Mouse (Mus musculus) liver, adult (tissue): ENCODE measurements at regions not wholly inside any gene's neighbourhood (a gene's known extent, or its start where the extent isn't known, plus 50 kb on each side); places are given as distances from the start of the nearest gene placed in this dataset.
A peak's percentile ranks its signal among the peaks of the same experiment; 100 is the strongest.

Experiments
- GATA4 ChIP-seq: IDR thresholded peaks from 2 replicates; pipeline ENCODE4 v1.6.1; 2014; ENCODE audit warnings: mild to moderate bottlenecking, low read length; ENCODE audit not compliant: insufficient replicate concordance

DNA sequence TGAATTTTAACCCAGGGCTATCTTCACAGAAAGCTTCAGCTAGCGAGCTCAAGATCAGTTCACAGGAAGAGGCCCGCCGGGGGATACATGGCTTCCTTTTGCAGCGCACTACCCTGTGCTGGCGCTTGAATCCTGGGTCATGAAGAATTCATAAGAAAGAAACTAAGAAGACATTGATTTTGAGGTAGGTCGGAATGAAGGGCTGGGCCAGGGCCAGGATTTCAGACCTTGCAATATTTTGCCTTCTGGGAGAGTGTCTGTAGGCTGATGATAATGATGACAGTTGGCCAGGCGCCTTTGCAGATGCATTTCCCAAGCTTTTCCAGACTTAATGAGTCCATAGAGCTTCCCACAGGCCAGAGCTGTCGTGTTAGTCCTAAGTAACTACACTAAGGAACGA is 97.2 kb upstream of the Lifr start:
- no peak for TF ChIP-seq GATA4

- no peak for TF ChIP-seq GATA4
Measured at GRCm38 (mm10) chr15:6995246-6995645, 95.2 kb upstream of the Lifr start.

GRCm38 (mm10) chr15:6997871-6998270 is 92.5 kb upstream of the Lifr start:
- no peak for TF ChIP-seq GATA4

DNA sequence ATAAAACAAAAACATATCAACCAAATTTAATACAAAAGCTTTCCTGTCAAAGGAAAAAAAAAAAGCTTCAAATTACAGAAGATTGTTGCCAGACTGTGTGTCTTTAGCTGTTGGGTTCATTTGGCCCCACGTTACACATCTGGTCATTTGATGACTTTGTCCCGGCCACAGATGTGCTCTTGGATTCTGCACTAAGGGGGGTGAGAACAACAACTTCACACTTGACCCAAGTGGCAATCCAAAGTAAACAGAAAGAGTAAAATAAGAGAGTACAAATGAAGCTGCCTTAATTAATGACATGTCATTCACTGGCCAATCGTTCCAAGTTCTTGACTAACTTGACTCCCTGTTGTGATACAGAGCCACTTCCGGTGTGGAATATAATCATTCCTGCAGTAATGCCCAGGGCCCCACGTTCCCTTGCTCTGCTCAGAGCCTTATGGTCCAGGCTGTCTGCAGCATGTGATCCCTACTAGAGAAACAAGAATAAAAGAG is 91.8 kb upstream of the Lifr start:
- no peak for TF ChIP-seq GATA4

DNA sequence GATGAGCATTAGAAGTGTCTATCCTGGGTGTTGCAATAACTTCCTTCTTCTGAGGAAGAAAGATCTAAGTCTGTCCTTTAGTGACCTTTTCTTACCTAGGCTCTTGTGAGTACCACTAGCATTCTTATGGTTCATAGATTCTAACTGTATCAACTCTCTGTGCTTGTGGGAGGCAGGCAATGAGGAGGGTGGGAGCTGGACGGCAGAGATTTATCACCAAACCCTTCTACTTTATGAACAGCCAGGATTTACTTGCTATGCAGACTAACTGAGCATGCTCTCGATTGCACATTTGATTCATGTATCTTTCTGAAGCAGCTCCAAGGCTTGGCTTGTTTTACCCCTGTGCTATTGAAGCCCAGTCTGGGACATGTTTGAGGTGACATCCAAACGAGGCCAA is 90.7 kb upstream of the Lifr start:
- TF ChIP-seq GATA4: no peak

DNA sequence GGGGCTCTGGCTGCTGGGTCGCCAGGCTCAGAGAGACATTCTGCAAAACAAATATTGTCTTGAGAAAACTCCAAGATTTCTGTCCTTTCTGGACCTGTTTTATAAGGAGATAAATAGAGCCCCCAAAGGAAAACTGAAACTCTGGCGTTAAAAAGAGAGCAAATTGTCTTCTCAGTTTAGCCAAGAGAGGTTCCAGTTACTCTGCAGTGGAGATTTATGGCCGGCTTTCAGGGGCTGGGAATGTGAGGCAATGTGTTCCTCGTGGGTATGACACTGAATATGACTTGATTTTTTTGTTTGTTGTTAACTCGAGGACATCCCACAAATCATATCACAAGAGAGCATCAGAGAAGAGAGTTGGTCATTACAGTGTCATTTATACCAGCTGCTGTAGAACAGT is 88.2 kb upstream of the Lifr start:
- no peak for TF ChIP-seq GATA4

- no peak for TF ChIP-seq GATA4
Measured at GRCm38 (mm10) chr15:7003311-7003710, 87.1 kb upstream of the Lifr start.

GRCm38 (mm10) chr15:7005142-7005541 is 85.3 kb upstream of the Lifr start:
- TF ChIP-seq GATA4: no peak

DNA sequence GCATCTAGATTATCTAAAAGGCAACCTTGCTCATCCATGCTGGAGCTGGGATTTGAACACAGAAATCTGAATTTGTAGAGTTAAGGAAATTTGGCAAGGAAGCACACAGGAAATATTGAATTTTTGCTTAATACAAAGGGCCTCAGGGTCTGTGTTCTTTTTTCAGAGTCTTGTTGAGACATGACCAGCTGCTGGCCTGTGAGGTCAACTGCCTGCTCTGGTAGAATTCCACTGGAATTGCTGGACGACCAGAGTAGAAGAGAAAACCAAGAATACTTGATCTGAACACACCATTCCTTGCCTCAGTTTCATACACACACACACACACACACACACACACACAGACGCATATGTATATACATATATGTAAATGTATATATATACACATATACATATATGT is 84.1 kb upstream of the Lifr start:
- TF ChIP-seq GATA4: no peak

GRCm38 (mm10) chr15:7008725-7009380 is 81.6 kb upstream of the Lifr start:
- TF ChIP-seq GATA4: no peak

- TF ChIP-seq GATA4: peak; percentile 85
Measured at GRCm38 (mm10) chr15:7010966-7011695, 79.3 kb upstream of the Lifr start.

DNA sequence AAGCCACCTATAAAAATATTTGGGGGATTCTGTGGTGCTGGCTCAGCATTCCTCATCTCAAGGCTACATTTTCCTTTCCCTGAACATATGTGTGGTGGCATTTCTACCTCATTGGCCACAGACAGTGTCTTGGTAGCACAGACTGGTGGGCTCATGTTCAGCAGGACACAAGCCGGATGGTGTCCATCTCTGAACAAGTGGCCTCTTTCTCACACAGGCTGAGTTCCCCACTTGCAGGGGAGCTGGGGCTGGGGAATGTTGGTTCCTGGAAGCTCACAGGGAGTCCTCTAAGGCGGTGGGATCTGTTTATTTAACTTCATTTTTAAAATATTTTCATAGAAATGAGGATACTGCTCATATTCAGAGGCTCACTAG is 78.7 kb upstream of the Lifr start:
- TF ChIP-seq GATA4: no peak

DNA sequence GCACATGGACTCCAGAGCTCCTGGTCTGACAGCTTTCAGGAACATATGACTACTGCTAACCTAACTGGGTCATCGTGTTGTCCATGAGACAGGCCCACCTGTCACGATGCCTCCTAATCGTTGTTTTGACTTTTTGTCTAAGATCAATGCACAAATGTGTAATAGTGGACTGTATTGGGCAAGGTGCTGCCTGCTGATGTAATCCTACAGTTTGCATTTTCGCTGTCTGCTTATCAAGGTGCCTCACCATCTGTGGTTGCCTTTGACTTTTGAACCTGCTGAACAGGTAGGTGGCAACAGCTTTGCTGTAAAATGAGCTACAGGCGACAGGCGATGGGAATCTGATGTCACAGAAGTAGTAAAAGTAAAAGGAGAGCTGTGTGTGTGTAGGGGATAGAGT is 78.0 kb upstream of the Lifr start:
- no peak for TF ChIP-seq GATA4

DNA sequence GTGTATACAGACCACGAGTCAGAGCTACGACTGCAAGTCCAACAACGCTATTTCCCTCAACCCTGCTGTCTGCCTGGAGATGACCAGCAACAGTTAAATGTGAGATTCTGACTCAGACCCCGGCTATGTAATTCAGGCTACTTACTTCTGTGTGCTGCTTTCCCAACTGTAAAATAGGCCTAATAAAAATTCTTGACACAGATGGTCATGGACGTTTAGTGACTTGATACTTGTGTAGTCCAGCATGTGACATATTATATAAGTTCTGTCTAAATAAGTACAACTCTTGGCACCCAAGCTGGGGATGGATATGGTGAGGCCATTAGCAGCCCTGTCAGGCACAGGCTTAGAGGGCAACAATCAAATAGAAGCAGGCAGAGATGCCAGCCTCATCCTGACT is 77.4 kb upstream of the Lifr start:
- TF ChIP-seq GATA4: no peak

DNA sequence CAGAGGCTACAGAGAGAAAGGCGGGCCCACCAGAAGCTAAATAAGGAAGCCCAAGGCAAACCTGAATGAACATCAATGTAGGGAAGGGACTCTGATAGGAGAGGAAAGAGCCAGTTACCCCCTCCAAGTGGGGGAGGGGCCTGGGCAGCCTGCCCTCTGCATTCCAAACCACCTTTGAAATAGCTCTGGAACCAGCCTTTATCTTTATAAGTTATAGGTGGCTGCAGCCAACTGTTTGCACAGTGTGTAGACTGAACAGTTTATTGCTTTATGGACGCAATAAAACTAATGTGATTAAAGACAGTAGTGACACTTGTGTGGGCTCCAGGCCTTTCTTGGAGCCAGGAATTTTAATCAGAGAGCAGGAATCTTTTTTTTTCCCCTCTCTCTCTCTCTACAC is 75.4 kb upstream of the Lifr start:
- TF ChIP-seq GATA4: no peak

GRCm38 (mm10) chr15:7016018-7016417 is 74.4 kb upstream of the Lifr start:
- TF ChIP-seq GATA4: no peak

DNA sequence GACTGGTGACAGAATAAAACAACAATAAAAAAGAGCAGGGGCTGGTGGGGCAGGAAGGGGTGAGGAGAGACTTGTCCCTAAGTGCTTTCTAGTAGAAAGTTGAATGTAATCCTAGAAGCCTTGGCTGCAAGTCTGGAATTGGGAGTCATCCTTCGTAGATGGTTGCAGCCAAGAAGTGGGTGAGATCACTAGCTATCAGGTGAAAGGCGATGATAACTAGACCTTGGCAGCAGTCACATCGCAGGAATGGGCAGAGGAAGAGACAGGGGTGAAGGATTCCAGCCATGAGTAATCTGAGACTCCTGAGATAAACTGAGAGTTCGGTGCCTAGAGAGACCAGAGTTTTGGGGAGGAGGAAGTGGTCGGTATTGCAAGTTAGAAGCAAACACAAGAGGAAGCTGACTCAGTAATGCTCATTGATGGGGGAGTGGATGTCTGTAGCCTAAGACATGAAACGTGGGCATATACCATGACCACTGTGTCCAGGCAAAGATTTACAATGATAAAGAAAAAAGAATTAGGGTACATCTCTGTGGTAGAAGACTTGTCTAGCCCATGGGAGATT is 73.1 kb upstream of the Lifr start:
- TF ChIP-seq GATA4: no peak

GRCm38 (mm10) chr15:7022660-7023059 is 67.8 kb upstream of the Lifr start:
- no peak for TF ChIP-seq GATA4
